Mouse (Mus musculus) ovary, postnatal 10 days (tissue): ENCODE data around the gene Pcgf2.
"Not testable (repeated sequence)": the region's sequence is repeated elsewhere in the genome, so short reads cannot be mapped to it uniquely, and the experiment has no call there.

Source experiments
- DNase-seq: peaks from one replicate; pipeline ENCODE4 v3.0.0; 2022; ENCODE audit warnings: low spot score

The Pcgf2 gene

DNA sequence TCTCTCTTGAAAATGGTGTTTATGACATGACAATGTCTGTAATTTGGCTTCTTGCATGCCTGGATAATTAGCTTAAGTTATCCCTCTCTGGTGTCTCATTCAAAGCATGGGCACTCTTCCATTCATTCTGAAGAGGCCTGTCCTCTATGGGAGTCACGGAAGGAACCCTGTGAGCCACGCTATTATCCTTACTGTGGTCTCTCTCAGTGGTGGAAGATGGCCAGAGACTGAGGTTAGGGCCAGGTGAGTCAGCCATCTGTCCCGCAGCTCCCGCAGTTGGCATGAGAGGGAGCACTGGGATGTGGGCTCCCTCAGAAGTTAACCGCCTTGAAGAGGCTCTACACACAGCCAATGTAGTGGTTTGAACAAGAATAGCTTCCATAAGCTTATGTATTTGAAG is 50.0 kb downstream of the Pcgf2 start:
- no peak for DNase-seq

DNA sequence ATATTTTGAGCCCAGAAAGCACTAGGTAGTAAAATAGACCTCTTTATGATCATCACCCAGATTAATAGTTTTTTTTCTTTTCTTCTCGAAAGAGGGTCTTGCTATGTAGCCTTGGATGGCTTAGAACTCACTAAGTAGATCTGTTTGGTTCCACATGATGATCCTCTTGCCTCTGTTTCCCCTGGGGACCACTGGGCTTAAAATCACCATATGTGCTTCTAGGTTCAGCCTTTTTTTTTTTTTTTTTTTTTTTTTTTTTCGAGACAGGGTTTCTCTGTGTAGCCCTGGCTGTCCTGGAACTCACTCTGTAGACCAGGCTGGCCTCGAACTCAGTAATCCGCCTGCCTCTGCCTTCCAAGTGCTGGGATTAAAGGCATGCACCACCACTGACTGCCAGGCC is 51.8 kb downstream of the Pcgf2 start:
- not testable (repeated sequence) for DNase-seq

DNA sequence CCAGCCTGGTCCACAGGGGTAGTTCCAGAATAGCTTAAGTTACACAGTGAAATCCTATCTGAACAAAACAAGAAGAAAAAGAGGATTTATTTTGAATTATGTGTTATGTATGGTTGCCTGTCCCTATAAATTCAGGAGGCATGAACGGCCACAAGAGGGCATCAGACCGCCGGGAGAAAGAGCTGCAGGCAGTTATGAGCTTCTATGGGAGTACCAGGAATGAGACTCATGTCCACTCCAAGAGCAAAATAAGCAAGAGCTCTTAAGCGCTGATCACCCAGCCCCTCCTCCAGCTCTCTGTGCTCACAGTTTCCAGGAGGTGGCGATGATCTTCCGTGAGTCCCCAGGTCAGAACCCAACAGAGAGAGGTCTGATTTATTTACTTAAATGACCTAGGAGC is 55.5 kb downstream of the Pcgf2 start:
- DNase-seq: no peak

DNA sequence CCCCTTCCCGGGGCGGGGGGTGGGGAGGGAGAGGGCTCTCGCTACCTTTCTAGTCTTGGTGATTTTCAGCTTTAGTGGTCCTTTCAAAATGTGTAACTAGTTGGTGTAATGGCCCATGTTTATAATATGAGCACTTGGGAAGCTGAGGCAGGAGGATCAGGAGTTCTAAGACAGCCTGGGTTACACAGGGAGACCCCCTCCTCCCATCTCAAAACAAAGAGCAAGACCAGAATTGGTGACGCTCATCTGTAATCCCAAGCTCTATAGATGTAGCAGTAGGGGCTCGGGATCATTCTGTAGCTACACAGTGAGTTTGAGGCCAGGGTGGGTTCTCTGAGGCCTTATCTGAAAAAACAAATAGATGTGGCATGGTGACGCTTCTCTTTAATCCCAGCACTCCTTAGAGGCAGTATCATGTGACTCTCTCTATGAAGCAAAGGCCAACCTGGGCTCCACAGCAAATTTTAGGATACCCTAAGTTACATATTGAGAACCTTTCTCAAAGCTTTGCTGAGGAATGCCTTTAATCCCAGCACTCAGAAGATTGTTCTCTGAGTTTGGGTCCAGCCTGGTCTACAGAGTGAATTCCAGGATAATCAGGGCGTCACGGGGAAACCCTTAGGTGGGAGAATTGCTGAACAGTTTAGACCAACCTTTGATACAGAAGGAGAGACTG is 56.8 kb downstream of the Pcgf2 start:
- DNase-seq: no peak

DNA sequence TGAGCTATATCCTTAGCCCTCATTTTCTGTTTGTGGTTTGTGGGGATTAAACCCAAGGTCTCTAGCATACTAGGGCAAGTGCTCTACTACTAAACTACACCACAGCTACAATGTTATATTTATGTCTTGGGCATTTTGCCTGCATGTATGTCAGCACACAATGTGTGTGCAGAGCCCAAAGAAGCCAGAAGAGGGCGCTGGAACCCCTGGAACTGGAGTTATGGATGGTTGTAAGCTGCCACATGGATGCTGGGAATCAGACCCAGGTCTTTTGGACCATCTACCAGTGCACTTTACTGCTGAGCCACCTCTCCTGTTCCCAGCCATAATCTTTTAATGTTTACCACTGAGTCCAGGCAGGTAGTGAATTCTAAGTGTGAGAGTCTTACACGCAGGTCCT is 57.6 kb downstream of the Pcgf2 start:
- no peak for DNase-seq

DNA sequence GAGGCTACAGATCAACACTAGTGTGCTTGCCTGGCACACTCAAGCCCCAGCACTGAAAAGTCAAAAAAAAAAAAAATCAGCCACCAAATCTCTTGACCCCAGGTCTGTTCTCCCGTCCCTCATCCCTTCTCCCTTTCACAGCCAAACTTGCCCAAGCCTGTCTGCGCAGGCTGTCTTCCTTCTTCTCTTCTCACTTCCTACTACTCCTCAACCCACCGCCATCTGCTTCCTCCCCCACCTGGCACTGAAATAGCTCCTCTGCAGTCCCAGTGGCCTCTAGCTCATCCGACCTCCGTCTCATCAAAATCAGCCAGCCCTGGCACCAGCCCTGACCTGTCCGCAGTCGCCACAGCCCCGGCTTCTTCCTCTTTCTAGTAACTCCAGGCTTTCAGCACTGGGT is 58.6 kb downstream of the Pcgf2 start:
- no peak for DNase-seq
